Comparison of ENCODE assay signal across 12 mouse cellular contexts in genomic region chr2:153495818-153496217, GRCm38 (mm10). TPM values are rescaled to one million over a fixed set of nuclear protein-coding genes. Genes with fewer than 3 reads are reported as not detected.
DNase-seq lines count a peak whose midpoint lies in the region; ATAC-seq lines count a peak whose summit lies in the region.
"Had no signal": no experiment of that assay in that cellular context is flagged by ENCODE, and none has a peak within 500 bp of the region (broad histone marks: within the 10 kb centered on the region; RNA-seq: fewer than 3 reads in every experiment).

No protein-coding gene starts in this region.

- no peaks in the 10 kb centered on the region for H3K9me3 ChIP-seq in heart, embryonic 15.5 days (replicated peaks)
- H3K9me3 ChIP-seq in stomach, embryonic 16.5 days (replicated peaks; ENCODE audit: control insufficient read depth, low read length) = no peaks in the 10 kb centered on the region

- no peak for ATAC-seq in heart, embryonic 15.5 days (replicated peaks; ENCODE audit: insufficient number of reproducible peaks, insufficient read depth, low FRiP score, low read depth)
- ATAC-seq in hematopoietic stem cell, adult 5-6 weeks (replicated peaks in 1 of 2; ENCODE audit: insufficient read depth in 1 of 2, low FRiP score in 2 of 2, low TSS enrichment in 1 of 2, low read depth in 1 of 2, poor library complexity in 2 of 2, severe bottlenecking in 2 of 2) = peak; percentile 9 to 13; a peak in 2 of 4 replicates
- ATAC-seq in stomach, embryonic 16.5 days (ENCODE audit: insufficient read depth, low FRiP score) = peak; percentile 22; the same call in 1 of the 2 replicates
- ATAC-seq: Patski had no signal

- peaks cover 57% of the 10 kb centered on the region for H3K4me1 ChIP-seq in heart, embryonic 15.5 days (replicated peaks)
- peaks cover 40% of the 10 kb centered on the region for H3K4me1 ChIP-seq in stomach, embryonic 16.5 days (ENCODE audit: control insufficient read depth, insufficient read depth, low read length)

- H3K36me3 ChIP-seq in heart, embryonic 15.5 days = no peaks in the 10 kb centered on the region
- H3K36me3 ChIP-seq in stomach, embryonic 16.5 days (ENCODE audit: control insufficient read depth, insufficient read depth, low read length) = no peaks in the 10 kb centered on the region

- H3K27ac ChIP-seq in heart, embryonic 15.5 days = peak overlapping the region; percentile 86
- peak overlapping the region; percentile 67 for H3K27ac ChIP-seq in stomach, embryonic 16.5 days (ENCODE audit: low read length)

- no peak overlapping the region for H3K4me3 ChIP-seq in heart, embryonic 15.5 days
- H3K4me3 ChIP-seq in stomach, embryonic 16.5 days (replicated peaks; ENCODE audit: low read length) = no peak overlapping the region

- H3K27me3 ChIP-seq in heart, embryonic 15.5 days = 0 out of 2 replicates have a peak, but pooled peaks cover 2% of the 10 kb centered on the region
- H3K27me3 ChIP-seq in stomach, embryonic 16.5 days (ENCODE audit: control insufficient read depth, insufficient read depth, low read length) = peaks cover 4% of the 10 kb centered on the region; the same call in 1 of the 2 replicates
- H3K27me3 ChIP-seq: Patski had no signal

- intact Hi-C loops in heart, postnatal 25 days (cut with DNase I) = no loop called here

- H3K4me2 ChIP-seq in heart, embryonic 15.5 days = no peak overlapping the region
- H3K4me2 ChIP-seq in stomach, embryonic 16.5 days (ENCODE audit: low read depth, low read length) = no peak overlapping the region

- no peak overlapping the region for H3K9ac ChIP-seq in heart, embryonic 15.5 days
- H3K9ac ChIP-seq in stomach, embryonic 16.5 days (ENCODE audit: low read length) = peak overlapping the region; percentile 26

- DNase-seq in heart, postnatal 25 days (ENCODE audit: low spot score) = no peak
- peak; percentile 40 for DNase-seq in T-cell, adult 2 months (ENCODE audit: low spot score)
- no peak for DNase-seq in layer of hippocampus, postnatal 25 days (ENCODE audit: extremely low spot score in 1 of 2, low spot score in 1 of 2)
- no peak for DNase-seq in left cerebral cortex, adult 11 months (ENCODE audit: low spot score)
- no peak for DNase-seq in kidney, adult 18-20 months
- DNase-seq: kidney, adult 8-10 months; lung, postnatal 10 days; right cerebral cortex, postnatal 14 days had no signal

- WGBS in heart, embryonic 15.5 days = 51% methylated on average over 4 of the region's 4 CpGs
- WGBS in stomach, embryonic 16.5 days = 53% methylated on average over 4 of the region's 4 CpGs

RNA-seq across cellular contexts. Expression of gene 4930404H24Rik, which starts 3.2 kb away (rescaled TPM):
- polyA plus RNA-seq in heart, embryonic 15.5 days (2015; fragmentation: Nextera tagmentation; extraction: Ambion mirVana) = not detected in 2 replicates
- total RNA-seq in heart, postnatal 25 days (2021) = not detected
- not detected in 2 replicates for total RNA-seq in hematopoietic stem cell, adult 5-6 weeks (2017)
- polyA plus RNA-seq in stomach, embryonic 16.5 days (2015; fragmentation: Nextera tagmentation; extraction: Ambion mirVana) = not detected in 2 replicates
- not detected for total RNA-seq in layer of hippocampus, postnatal 25 days (2021)
- polyA plus RNA-seq: Patski had no signal

RNA-seq across cellular contexts. Expression of gene Nol4l, which starts 34.0 kb away (rescaled TPM):
- 6.9 and 10.9 TPM in 2 replicates for polyA plus RNA-seq in heart, embryonic 15.5 days (2015; fragmentation: Nextera tagmentation; extraction: Ambion mirVana)
- total RNA-seq in heart, postnatal 25 days (2021) = 1 to 10 TPM; 4.4 TPM
- total RNA-seq in hematopoietic stem cell, adult 5-6 weeks (2017) = 5.2 and 8.1 TPM in 2 replicates
- polyA plus RNA-seq in stomach, embryonic 16.5 days (2015; fragmentation: Nextera tagmentation; extraction: Ambion mirVana) = 11.3 and 11.5 TPM in 2 replicates
- 10 to 100 TPM; 42.7 to 48.9 TPM for total RNA-seq in layer of hippocampus, postnatal 25 days (2021)
